Mouse (Mus musculus) frontal cortex, postnatal 25 days (tissue): ENCODE data around the gene Trp53bp2.

ENCODE experiments used
- DNase-seq, 2 experiments: peaks; one replicate each; pipeline ENCODE4 v3.0.0; 2022; ENCODE audit warnings: low spot score in 2 of 2

Gene Trp53bp2

DNA sequence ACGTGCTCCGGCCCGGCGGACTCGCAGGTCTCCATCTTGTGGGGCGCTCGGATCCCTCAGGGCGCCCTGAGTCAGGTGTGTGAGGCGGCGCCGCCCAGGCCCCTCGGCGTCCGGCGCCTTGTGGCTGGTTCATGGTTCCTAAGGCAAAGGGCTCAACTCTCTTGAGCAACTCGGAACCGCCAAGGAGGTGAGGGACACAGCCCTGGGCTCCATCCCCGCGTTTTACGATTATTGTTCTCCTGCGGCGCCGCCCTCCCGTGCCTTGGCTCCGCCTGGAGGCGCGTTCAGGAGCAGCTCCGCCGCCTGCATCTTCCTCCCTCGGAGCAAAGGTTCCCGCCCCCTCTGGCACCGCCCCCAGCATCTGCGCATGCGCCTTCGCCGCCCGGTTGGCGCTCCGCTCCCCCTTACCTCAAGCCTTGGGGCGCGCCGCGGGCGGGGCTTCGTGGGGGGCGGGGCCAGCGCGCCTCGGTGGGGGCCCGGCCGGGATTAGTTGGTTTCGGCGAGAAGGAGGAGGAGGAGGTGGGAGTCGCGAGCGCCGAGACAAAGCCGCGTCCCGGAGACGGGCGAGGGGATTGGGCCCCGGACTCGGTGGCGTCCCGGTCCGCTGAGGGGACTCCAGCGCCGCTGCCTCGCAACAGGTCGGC lies at the start of gene Trp53bp2:
Gene Trp53bp2 (plus strand): TSS at position 489 of the 644 bp plus-strand sequence.
- DNase-seq: peak; percentile 91 to 98

DNA sequence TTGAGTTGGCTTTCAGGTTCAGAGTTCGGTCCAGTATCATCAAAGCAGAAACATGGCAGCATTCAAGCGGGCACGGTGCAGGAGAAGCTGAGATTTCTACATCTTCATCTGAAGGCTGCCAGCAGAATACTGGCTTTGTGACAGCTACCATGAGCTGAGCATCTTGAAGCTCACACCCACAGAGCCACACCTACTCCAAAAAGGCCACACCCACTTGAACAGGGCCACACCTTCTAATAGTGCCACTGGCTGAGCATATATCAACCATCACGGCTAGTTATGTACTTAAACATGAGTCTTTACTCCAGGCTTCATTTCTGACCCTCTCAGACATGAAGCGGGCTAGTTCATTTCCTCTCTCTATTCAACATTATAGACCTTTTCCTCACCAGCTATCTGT lies 46.3 kb upstream of the Trp53bp2 start:
- DNase-seq: no peak

DNA sequence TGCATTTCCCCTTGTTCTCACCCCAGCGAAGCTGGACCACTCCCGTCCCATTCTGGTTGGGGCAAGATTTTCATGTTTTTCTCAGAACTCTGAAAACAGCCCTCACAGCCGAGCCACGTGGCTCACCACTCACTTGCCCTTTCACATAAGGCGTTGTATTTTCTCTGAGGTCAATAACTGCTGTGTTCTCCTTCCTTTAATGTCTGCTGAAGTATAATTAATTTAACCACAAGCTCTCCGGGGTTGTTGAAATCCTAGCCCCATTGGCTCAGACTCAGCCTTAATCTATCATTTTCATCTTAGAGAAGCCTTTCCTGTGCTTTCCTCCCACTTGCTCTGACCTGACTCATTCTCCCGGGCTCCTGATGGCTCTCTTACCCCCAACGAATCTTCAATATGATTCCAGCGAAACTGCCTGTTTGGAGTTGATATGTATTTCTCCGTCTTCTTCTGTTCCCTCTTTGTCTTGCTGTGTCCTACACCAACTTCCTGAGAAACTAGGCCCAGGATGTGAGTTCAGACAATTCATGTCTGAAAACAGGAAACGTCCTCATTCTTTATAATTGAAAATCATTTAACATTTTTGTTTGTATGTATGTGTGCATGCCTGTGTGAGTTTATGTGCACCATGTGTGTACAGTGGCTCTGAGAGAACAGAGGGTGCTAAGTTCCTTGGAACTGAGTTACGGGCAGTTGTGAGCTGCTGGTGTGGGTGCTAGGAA lies 45.1 kb upstream of the Trp53bp2 start:
- DNase-seq: no peak

DNA sequence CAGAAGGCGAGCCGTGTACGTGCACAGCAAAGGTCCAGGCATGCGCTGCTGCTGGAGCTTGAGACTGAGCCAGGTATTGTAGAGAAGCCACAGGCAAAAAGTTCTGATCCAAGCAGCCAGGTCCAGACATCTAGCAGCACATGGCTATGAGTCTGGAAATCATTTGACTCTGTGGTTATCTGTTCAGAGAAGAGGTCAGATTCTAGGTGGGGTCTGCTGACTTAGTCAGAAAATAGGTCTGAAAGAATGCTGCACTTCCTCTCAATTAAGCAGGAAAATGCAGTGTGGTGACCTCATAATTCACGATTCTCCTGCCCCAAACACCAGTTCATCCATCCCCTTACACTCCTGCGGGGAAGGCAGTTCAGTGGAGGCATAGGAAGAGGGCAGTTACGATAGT lies 40.7 kb upstream of the Trp53bp2 start:
- DNase-seq: no peak

DNA sequence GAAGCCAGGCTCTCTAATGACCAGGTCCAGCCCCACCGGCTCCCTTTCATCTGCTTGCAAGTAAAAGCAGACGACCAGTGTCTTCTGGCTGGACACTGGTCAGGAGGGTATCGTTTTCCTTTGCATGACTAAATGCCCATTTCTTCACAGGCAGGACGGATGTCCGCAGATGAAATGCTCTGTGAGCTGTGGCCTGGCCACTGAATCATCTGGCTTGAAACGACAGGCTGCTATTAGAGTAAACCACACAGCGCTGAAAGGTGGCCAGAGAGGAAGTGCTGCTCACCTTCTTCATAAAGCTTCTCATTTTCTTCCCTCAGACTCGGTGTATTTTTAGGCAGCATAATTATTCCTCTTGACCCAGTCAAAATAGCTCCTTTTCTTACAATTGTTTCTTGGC lies 40.2 kb upstream of the Trp53bp2 start:
- DNase-seq: no peak

DNA sequence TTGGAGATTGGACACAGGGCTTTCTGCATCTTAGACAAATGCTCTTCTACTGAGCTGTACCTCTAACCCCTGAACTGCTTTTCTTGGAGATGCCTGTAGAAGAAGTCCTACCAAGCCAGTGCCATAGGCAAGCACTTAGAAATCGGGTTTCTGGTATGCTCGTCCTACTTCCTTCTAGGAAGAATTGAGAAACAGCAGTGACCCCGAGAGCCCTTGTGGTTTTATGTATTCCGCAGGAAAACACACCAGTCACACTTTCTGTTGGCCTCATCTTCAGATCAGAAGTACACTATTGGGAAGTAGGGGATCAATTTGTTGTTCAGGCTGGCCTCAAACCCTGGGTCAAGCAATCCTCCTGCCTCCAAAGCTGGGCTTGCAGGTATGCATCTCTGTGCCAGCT lies 39.5 kb upstream of the Trp53bp2 start:
- DNase-seq: no peak

DNA sequence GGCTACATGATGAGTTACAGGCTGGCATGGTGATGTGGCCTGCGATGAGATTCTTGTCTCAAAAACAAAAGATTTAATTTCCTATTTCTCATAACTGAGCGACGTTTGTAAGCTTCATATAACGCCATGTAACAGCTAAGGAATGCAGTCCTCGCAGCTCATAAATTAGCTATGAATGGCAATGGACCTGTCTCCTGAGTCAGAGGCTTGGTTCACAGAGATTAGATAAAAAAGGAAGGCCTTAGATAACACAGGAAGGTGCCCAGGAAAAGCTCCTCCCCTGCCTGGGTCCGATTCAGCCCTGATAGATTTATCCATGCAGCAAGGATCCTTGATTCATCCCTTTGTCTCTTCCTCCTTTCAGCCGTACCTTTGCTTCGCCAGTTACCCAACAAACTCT lies 37.1 kb upstream of the Trp53bp2 start:
- no peak for DNase-seq

DNA sequence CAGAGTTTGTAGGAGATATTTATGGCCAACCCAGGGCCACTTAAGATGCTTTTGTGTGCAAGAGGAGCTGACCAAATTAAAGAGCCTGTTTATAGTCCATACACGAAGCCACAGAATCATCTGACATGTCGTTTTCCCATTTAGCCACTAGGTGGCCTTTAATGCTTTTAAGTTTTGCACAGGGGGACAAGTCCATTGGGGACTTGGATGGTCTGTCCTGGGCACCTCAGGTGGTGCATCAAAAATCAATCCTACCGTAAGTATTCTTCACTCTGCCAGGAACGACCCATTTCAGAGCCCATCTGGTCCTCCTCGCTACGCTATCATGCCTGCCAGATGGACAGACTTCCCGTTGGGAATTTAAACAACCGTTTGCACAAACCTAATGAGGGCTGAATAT lies 32.8 kb upstream of the Trp53bp2 start:
- DNase-seq: no peak

DNA sequence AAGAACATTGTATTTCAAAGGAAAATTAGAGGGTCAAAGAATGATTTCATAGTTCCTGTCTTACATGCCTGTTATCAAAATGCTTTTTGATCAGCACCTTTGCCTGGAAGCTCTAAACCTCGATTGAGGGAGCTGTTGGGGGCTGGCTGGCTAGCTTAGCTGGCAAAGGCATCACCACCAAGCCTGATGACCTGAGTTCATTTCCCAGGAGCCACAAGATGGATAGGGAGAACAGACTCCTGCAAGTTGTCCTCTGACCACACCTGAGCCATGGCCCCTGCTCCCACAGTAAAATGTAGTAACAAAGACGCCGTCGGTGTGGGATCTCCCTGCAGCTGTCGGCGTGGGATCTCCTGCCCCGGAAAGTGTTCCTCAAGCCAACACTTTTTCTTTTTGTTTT lies 32.1 kb upstream of the Trp53bp2 start:
- DNase-seq: no peak

DNA sequence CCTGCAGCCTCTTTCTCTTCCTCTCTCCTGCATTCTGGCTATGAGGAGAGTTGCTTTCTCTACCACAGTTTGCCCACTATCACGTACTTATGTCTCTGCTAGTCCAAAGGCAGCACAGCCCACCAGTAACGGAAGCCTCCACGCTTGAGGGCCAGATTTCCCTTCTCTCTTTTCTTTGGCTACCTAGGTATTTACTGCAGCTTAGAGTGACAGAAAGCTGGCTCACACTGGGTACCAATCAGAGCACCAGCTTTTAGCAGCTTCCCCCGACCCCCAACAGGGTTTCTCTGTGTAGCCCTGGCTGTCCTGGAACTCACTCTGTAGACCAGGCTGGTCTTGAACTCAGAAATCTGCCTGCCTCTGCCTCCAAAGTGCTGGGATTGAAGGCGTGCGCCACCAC lies 31.5 kb upstream of the Trp53bp2 start:
- no peak for DNase-seq

DNA sequence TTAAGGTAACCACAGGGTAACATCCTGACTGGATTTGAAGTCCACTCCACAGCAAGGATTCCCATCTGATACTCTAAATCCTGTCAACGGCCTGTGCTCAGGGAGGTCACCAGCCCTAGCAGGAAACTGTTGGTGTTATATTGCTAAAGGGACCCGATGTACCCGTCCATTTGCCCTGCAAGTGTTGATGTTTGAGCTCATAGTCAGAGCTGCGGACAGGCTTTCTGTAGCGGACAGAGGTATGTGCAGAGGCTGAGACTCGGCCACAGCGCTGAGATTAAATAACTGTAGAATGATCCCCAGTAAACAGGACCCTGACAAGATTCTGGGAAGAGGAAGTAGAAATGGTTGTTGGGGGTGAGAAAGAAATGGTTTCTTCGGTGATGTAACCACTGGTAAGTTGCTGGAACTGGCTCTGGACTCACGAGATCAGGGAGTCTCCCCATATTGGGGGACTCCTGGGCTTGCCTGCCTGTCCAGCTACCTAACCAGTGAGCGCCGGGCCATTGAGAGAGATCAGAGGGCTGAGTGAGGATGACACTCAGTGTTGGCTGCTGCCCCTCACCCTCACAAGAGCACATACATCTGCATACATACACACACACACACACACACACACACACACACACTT lies 30.7 kb upstream of the Trp53bp2 start:
- DNase-seq: no peak

DNA sequence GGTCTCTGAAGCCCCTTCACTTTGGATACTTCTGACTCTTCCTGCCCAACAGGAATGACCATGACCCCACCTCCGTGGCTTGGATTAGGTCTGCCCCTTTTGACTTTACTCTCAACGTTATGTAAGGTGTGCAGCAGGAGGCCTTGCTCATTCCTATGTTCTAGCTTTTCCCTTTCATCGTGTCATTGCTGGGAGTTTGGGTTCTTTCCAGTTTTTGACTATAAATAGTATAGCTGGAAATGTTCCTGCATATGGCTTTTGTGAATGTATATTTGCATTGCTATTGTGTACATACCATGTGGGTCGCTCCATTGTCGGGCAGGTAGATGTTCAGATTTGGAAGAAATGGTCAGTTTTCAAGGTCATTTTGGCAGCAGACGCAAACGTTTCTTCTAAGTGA lies 30.1 kb upstream of the Trp53bp2 start:
- DNase-seq: no peak

DNA sequence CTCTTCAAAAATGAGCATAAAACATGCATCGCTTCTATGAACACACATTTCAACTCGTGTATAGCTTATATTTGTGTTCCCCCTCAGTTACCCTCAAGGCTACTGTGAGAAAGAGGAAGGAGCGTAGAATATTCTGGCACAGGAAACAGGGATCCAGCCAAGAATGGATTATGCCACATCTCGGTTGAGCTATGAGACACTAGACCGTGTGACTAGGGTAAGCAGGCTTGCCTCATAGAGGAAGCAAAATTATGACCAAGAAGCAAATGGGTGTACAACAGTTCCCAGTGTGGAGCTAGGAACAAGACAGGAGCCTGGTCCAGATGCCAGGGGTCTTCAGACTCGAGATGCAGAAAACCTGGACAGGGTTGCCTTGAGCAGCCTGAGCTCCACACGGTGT lies 28.3 kb upstream of the Trp53bp2 start:
- DNase-seq: no peak

DNA sequence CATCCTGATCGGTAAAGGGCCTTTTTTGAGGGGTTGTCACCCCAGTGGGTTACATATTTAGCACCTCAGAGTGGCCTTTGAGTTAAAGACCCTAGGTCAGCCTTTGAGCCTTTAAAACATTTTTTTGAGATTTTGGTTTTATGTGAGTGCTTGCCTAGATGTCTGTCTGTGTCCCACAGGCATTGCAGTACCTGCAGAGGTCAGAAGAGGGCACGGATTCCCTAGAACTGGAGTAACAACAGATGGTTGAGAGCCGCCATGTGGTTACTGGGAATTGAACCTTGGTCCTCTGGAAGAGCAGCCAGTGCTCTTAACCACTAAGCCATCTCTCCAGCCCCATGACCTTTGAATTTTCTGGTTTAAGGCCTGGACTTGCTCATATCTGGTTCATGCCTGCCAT lies 27.6 kb upstream of the Trp53bp2 start:
- DNase-seq: no peak

DNA sequence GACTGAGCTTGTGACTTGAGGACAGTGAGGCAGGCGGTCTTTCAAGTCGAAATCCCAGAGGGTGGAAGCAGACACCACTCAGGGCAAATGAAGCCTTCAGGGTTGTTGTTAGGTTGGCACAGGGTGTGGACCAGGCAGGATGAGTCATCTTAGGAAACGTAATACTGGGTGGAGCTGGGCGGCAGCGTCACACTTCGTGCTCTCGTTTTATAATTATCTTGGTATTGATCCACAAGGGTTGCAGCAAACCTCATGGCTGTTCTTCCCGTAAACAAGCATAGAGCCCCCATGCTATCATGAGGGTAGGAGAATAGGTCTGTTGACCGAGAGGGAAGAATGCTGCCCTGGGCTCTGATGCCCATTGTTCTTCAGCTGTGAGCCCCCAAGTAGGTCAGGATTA lies 25.9 kb upstream of the Trp53bp2 start:
- no peak for DNase-seq

DNA sequence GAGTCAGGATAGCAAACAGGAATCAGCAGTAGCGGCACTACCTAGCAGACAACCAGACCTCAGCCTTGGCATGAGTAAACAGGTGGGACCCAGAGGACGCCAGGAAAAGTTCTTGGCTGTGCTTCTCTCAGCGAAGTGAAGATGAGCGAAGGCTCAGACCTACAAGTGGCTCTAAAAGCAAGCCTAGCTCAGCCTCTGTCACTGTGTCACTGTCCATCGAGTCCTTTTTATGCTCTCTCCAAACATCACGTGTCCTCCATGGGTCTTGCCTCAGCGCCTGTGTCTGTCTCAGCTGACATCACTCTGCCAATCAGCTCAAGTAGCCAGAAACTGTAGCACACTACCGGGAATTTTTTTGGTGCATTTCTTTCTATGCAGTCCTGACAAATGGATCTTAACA lies 22.5 kb upstream of the Trp53bp2 start:
- no peak for DNase-seq

DNA sequence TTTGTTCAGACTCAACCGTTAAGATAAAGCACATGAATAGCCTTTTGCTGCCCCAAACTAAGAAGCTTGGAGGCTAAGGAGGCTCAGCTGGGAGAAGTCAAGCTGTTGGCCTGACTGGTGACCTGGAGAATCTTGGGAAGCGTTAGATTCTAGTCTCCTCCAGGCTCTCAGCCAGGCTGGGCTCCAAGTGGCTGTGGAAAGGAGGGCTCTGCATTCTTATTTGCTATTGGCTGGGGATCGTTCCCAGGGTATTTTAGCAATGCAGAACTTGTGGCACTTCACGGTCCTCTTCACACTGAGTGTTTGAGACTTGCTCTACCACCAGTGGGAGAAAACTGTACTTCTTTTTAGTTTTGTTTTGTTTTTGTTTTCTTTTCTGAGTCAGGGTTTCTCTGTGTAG lies 20.2 kb upstream of the Trp53bp2 start:
- no peak for DNase-seq

DNA sequence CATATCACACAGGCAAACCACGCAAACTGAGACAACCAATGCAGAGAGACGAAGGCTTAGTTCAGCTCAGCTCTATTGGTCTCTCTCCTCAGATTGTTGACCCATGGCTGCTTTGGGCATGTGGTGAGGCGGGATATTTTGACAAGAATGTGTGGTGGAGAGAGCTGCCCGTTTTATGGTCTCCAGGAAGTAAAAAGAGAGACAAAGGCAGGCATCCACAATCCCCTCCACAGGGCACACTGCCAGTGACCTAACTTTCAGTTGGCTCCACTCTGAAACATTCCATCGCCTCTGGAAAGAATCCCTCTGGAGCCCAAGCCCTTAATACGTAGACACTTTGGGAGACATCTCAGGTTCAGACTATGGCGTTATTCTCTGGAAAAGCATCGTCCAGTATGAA lies 10.8 kb upstream of the Trp53bp2 start:
- DNase-seq: no peak

DNA sequence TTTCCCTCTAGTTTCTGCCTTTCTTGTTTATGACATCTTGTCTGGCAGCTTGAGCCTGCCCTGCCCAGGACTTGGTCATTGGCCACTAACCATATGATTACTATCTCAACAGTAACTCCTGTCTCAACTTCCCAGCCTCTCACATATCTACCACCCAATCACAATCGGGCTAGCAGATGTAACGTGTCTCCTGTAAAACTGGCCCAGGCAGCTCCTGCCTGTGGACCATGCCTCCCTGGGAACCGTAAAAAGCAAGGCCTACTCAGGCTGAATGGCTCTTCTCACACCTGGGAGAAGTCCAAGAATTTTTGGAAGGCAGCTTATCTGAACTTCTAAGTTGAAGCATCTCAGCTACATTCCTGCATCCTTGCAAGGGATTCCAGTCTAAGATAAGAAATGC lies 10.2 kb upstream of the Trp53bp2 start:
- no peak for DNase-seq

DNA sequence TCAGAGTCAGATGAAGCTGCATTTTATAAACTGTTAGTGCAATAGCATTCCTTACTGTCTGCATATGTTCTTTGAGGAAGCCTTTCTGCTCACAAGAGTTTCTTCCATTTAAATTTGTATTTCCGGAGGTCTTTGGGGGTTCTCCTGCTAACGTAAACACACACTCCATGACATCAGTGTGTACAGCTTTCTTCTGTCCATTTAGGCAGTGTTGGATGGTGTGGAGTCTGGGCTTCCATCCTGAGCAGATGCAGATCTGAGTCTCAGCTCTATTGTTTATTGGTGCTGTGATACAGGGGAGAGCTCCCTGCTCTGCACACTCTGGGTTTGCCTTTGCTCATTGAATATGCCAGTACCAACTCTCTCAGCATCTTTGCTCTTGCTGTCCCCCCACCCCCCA lies 9.8 kb upstream of the Trp53bp2 start:
- no peak for DNase-seq

DNA sequence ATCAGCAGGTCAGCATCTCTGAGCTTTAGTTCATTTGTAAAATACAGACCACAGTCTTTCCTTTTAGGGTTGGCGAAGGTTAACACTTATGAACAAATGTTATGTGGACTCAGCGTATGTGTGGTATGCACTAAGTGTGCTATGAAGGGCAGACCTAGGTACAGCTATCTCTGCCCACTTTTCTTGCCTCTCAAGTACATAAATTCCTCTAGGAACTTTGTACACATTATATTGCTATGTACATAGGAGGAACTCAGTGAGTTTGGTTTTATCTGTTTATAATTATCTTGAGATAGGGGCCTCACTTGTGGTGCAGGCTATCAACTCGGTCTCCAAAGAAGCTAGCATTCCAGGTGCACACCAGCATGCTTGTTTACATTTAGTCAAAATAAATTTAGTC lies 9.1 kb upstream of the Trp53bp2 start:
- DNase-seq: no peak

DNA sequence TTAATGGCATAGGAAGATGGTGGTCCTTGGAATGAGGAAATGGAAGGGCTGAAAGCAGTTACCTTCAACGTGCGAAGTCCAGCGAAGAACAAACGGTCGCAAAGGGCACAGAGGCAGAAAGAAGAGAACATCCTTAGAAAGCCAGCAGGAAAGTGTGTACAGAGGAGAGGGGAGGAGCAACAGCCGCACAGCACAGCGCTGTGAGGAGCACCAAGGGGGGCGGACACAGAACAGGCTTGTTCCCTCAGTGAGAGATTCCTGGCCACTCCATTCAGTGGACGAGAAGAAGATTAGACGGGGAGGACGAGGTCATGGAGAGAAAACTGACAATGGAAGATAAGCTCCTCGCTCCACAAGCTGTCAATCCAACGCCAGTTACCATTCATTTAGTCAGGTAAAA lies 5.9 kb upstream of the Trp53bp2 start:
- no peak for DNase-seq

DNA sequence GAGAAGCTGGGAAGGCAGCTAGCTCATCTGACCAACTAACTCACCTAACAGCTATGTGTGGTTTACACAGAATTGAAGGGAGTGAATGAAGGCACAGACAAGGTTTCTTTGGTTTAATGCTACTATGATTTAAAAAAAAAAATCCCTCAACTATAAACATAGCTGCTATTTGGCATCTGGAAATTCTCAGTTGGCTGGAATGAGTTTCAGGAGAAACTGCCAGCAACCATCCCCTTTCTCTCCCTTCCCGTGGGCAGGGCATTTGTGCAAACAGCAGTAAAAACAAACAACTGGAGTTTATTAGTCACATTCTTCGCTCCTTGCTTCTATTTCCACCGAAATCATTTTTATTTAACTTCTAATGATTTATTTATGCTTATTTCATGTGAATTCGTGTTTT lies 2.4 kb upstream of the Trp53bp2 start:
- no peak for DNase-seq
